Mouse (Mus musculus): Measurements from ENCODE around the gene Gm20814. TPM values are rescaled to one million over a fixed set of nuclear protein-coding genes. Genes with fewer than 3 reads are reported as not detected.

Gene Gm20814
- polyA plus RNA-seq (2017; shearing (Covaris generic)) = not detected

DNA sequence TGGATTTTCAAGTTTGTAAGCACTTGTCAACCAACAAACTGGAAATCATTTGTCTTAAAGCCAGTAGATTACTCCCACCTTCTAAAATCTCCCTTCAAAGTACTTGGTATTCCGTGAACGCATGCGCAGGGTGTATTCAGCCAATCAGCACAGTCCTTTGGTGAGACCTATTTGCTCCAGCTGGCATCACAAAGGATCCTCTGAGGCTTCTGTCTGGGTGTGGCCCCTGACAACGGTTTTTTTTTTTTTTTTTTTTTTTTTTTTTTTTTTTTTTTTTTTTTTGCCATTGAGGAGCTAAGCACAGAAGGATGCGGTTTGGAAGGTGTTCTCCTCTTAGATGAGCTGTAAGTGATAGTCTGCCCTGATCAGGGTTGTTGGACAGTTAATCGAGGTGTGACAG is at the start of gene Gm20814:
TSS of gene Gm20814 (plus strand) at position 301 of the 400 bp plus-strand sequence.

Measured in naive thymus-derived CD4-positive, alpha-beta T cell, adult 5 months (primary cell).